Mouse (Mus musculus) heart, postnatal 0 days (tissue): ENCODE measurements around the gene Vipr2.

ENCODE experiments used
- CTCF ChIP-seq: IDR thresholded peaks from 2 replicates; pipeline ENCODE4 v1.5.1; 2016; ENCODE audit warnings: antibody characterized with exemption, control low read depth, low read depth
- EP300 ChIP-seq: IDR thresholded peaks from 2 replicates; pipeline ENCODE4 v1.6.1; 2016; ENCODE audit warnings: antibody characterized with exemption, low read depth

DNA sequence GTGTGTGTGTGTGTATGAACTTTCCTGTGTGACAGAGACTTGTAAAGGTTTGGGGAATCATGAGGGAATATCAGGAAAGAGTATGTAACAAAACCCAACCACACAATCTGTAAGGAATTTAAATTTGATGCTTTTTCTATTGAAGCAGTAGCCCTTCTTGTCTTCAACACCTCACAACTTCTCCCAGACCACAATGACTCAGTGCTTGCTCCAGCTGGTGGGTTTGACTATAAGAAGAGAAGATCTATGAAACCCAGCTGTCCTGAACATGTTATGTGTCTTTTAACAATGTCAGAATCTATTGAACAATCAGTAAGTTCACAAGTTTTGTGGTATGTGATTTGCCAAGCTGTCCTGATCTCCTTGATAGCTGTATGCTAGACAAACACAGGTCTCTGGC, 87.8 kb downstream of the Vipr2 start:
- TF ChIP-seq CTCF: no peak
- no peak for TF ChIP-seq EP300
